Mouse (Mus musculus): ENCODE data around the gene Astn1. TPM values are rescaled to one million over a fixed set of nuclear protein-coding genes. Genes with fewer than 3 reads are reported as not detected.

Astn1 gene
- total and polyA plus RNA-seq, 3 experiments = 0.64 to 1.0 (median 0.91) TPM

DNA sequence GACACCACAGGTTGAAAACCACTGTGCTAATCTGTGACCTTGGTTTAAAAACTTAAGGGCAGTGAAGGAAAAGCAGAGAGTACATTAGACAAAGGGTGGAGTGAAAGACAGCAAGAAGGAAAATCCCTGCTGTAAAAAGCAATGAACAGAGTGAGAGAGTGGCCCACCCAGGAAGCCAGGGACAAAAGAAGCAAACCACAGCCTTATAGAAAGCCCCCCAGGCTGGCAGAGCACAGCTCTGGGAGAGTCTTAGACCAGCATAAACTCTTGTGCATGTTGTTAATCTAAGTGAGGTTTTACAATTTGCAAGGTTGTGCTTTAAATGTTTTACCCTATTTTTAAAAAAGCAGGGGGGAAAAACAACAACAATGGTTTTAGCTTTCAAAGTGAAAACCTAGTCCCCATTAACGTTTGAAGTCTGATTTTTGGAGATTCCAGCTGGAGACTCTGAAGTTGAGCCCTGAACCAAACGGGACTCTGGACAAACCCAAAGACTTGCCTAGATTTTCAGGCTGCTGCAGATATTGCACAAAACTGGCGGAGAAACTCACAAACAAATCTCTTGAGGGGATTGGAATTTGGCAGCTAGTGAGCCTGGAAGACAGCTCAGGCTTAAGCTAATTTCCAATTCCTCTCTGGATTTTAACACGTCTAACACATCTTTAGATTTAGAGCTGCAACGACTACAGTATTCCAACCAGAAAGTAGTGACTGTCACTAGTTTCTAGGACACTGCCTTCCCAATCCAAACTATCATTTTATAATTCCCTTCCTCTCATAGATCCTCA lies 377.3 kb downstream of the Astn1 start:
- no peak overlapping the region for H3K27ac ChIP-seq
- no peaks in the 10 kb centered on the region for H3K79me2 ChIP-seq (replicated peaks; ENCODE audit: control insufficient read depth, insufficient read depth, low read length)
- H3K9ac ChIP-seq (ENCODE audit: low read depth, low read length) = no peak overlapping the region
- 37% methylated on average over 5 of the region's 5 CpGs for WGBS
- H3K36me3 ChIP-seq (ENCODE audit: control insufficient read depth, insufficient read depth, low read length) = no peaks in the 10 kb centered on the region
- TF ChIP-seq POLR2A (IDR thresholded peaks at IDR 0.05; ENCODE audit: insufficient read depth, low read depth, low read length) (no peak), EP300 (IDR thresholded peaks at IDR 0.05; ENCODE audit: insufficient read depth, low read depth, low read length) (no peak), CTCF (IDR thresholded peaks at IDR 0.05) (no peak)
- H3K4me1 ChIP-seq (ENCODE audit: control insufficient read depth, insufficient read depth, low read length) = no peaks in the 10 kb centered on the region
- intact Hi-C loops (cut with DNase I) = no loop called here
- DNase-seq = peak in 1 of 2 experiments; percentile 30
- no peaks in the 10 kb centered on the region for H3K27me3 ChIP-seq (ENCODE audit: control insufficient read depth, insufficient read depth, low read length)
- H3K4me3 ChIP-seq = no peak overlapping the region

DNA sequence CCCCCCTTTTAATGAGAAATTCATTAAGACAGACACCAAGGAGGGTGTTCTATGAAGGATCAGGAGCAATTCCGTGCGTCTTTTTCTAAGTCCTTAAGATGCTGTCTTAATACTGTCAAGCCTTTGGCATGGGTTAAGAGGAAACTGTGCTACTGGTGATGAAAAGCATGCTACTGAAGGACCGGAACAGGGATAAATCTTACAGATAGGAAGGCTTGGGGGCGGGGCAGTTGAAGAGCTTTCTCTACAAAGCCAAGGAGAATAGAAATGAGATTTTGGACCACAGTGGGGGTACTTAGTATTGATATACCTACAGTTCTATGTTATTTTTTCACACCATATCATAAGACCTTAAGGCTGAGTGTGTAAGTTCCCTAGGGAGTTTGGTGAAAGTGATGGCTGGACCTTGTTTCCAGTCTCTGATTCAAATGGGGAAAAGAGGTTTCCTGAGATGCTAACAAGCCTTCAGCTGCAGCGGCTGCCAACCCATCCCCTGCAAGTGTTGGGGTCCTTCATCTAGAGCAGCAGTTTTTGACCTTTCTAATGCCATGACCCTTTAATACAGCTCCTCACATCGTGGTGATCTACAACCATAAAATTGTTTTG lies 378.2 kb downstream of the Astn1 start:
- 53% methylated on average over 6 of the region's 6 CpGs for WGBS
- intact Hi-C loops (cut with DNase I) = no loop called here

DNA sequence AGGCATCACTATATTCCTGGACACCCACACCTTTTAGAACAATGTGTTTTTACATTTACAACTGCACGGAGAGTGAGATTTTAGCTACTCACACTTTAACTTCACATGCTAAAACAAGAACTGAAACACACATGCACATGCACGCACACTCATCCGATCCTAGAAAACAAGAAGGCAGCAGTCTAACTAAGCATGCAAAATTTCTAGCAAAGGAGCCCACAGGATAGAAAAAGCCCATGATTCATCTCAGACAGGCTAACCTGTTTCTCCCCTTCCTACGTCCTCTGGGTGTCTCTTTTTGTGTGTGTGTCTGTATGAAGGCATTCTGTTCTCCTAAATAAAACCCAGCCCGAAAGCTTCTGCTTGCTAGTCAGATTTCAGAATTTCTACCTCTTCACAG lies 378.9 kb downstream of the Astn1 start:
- WGBS = 92% methylated on average over 5 of the region's 5 CpGs
- no peak for DNase-seq
- H3K4me3 ChIP-seq = no peak overlapping the region
- intact Hi-C loops (cut with DNase I) = no loop called here
- no peak overlapping the region for H3K27ac ChIP-seq
- H3K4me1 ChIP-seq (ENCODE audit: control insufficient read depth, insufficient read depth, low read length) = no peaks in the 10 kb centered on the region
- H3K27me3 ChIP-seq (ENCODE audit: control insufficient read depth, insufficient read depth, low read length) = no peaks in the 10 kb centered on the region
- H3K79me2 ChIP-seq (replicated peaks; ENCODE audit: control insufficient read depth, insufficient read depth, low read length) = no peaks in the 10 kb centered on the region
- TF ChIP-seq EP300 (IDR thresholded peaks at IDR 0.05; ENCODE audit: insufficient read depth, low read depth, low read length) (no peak), CTCF (IDR thresholded peaks at IDR 0.05) (no peak), POLR2A (IDR thresholded peaks at IDR 0.05; ENCODE audit: insufficient read depth, low read depth, low read length) (no peak)
- no peak overlapping the region for H3K9ac ChIP-seq (ENCODE audit: low read depth, low read length)
- no peaks in the 10 kb centered on the region for H3K36me3 ChIP-seq (ENCODE audit: control insufficient read depth, insufficient read depth, low read length)

More for the DNA sequence above, 378.2 kb downstream of the Astn1 start:
- Histone ChIP-seq H3K36me3 (ENCODE audit: control insufficient read depth, insufficient read depth, low read length) (no peaks in the 10 kb centered on the region), H3K4me1 (ENCODE audit: control insufficient read depth, insufficient read depth, low read length) (no peaks in the 10 kb centered on the region), H3K27me3 (ENCODE audit: control insufficient read depth, insufficient read depth, low read length) (no peaks in the 10 kb centered on the region), H3K4me3 (no peak overlapping the region), H3K79me2 (replicated peaks; ENCODE audit: control insufficient read depth, insufficient read depth, low read length) (no peaks in the 10 kb centered on the region), H3K27ac (no peak overlapping the region), H3K9ac (ENCODE audit: low read depth, low read length) (no peak overlapping the region)
- DNase-seq = no peak
- TF ChIP-seq CTCF (IDR thresholded peaks at IDR 0.05) (no peak), EP300 (IDR thresholded peaks at IDR 0.05; ENCODE audit: insufficient read depth, low read depth, low read length) (no peak), POLR2A (IDR thresholded peaks at IDR 0.05; ENCODE audit: insufficient read depth, low read depth, low read length) (no peak)

Small RNAs within 50 kb of the gene (microRNA-seq; reads per million reads assigned to microRNA genes)
- gene Mir488 = 9.0 to 9.3 reads per million in 2 experiments

Other genes with a start within 250 kb of the Astn1 start
- under 1 TPM; 0.21 to 0.25 TPM for gene Brinp2, start 5.9 kb upstream of the Astn1 start, total RNA-seq (2021)
- 0.12 and 0.20 TPM in 2 replicates for gene Brinp2, start 5.9 kb upstream of the Astn1 start, polyA plus RNA-seq (2012; rRNA removed)

Measured in heart, adult 2 months (tissue).